Mouse (Mus musculus) liver, embryonic 13.5 days (tissue): ENCODE measurements around the gene Zranb3. TPM values are rescaled to one million over a fixed set of nuclear protein-coding genes. Genes with fewer than 3 reads are reported as not detected.

Experiments
- ATAC-seq: fragments of 200-750 bp; cut with Nextera tagmentation; 2 replicates; pipeline ENCODE4 v1.8.0; 2017; ENCODE audit warnings: low read depth, mild to moderate bottlenecking, moderate number of reproducible peaks, moderate library complexity
- DNase-seq: peaks from one replicate; pipeline ENCODE4 v3.0.0; 2022
- H3K27ac ChIP-seq: fragments of 300-500 bp; sonication (generic); 2 replicates; pipeline ENCODE4 v1.5.1; 2015; ENCODE audit warnings: moderate library complexity, mild to moderate bottlenecking, inconsistent platforms
- H3K27me3 ChIP-seq: fragments of 300-500 bp; sonication (generic); 2 replicates; pipeline ENCODE4 v1.6.1; 2015; ENCODE audit warnings: mild to moderate bottlenecking, inconsistent platforms
- H3K36me3 ChIP-seq: fragments of 300-500 bp; sonication (generic); 2 replicates; pipeline ENCODE4 v1.6.1; 2015; ENCODE audit warnings: mild to moderate bottlenecking, inconsistent platforms
- H3K4me1 ChIP-seq: fragments of 300-500 bp; sonication (generic); replicated peaks from 2 replicates; pipeline ENCODE4 v1.6.1; 2015; ENCODE audit warnings: inconsistent platforms
- H3K4me2 ChIP-seq: fragments of 300-500 bp; sonication (generic); 2 replicates; pipeline ENCODE4 v1.6.1; 2015; ENCODE audit warnings: inconsistent platforms, mild to moderate bottlenecking, moderate library complexity
- H3K4me3 ChIP-seq: fragments of 300-500 bp; sonication (generic); replicated peaks from 2 replicates; pipeline ENCODE4 v1.5.1; 2015; ENCODE audit warnings: mild to moderate bottlenecking, inconsistent platforms
- H3K9ac ChIP-seq: fragments of 300-500 bp; sonication (generic); 2 replicates; pipeline ENCODE4 v1.6.1; 2015; ENCODE audit warnings: mild to moderate bottlenecking, inconsistent platforms
- H3K9me3 ChIP-seq: fragments of 300-500 bp; sonication (generic); replicated peaks from 2 replicates; pipeline ENCODE4 v1.6.1; 2016; ENCODE audit warnings: inconsistent platforms
- WGBS: fragments of 180-500 bp; shearing (Covaris S2); methylation state at CpG from one replicate; pipeline ENCODE4 v1.1.7; 2015; ENCODE audit not compliant: insufficient replicate concordance; 5-methylcytosine and 5-hydroxymethylcytosine counted together
- polyA plus RNA-seq: library from polyadenylated mRNA; unstranded; fragments of >200 nt; fragmentation: Nextera tagmentation; extraction: Ambion mirVana; gene quantifications from 2 replicates; pipeline ENCODE4 v1.2.1, GENCODE M21; 2015

The Zranb3 gene
- polyA plus RNA-seq, 1 experiment from 2014 or later = 4.7 TPM

DNA sequence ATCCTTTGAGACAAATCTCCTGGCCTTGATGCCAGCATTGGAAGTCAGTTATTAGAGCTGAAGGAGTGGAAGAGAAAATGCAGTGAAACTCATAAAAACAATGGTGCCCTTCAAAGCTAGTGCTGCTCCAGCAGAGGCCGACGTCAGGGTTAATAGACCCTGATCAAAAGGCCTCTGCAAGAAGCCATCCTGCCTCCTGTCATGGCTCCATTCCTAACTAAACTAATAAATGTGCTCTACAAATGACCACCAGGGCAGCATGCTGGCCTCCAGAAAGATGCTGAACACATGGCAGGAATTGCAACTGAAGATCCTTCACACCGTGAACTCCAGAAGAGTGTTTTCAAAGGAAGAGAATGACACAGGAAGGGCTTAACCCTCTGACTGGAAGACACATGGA lies 117.5 kb downstream of the Zranb3 start:
- Histone ChIP-seq H3K4me3 (no peak overlapping the region), H3K9ac (no peak overlapping the region), H3K36me3 (0 out of 2 replicates have a peak, but pooled peaks cover 4% of the 10 kb centered on the region), H3K9me3 (no peaks in the 10 kb centered on the region), H3K4me1 (no peaks in the 10 kb centered on the region), H3K27me3 (no peaks in the 10 kb centered on the region), H3K27ac (no peak overlapping the region), H3K4me2 (no peak overlapping the region)
- 77% methylated on average over 3 of the region's 3 CpGs for WGBS
- DNase-seq (no peak), ATAC-seq (no peak)

DNA sequence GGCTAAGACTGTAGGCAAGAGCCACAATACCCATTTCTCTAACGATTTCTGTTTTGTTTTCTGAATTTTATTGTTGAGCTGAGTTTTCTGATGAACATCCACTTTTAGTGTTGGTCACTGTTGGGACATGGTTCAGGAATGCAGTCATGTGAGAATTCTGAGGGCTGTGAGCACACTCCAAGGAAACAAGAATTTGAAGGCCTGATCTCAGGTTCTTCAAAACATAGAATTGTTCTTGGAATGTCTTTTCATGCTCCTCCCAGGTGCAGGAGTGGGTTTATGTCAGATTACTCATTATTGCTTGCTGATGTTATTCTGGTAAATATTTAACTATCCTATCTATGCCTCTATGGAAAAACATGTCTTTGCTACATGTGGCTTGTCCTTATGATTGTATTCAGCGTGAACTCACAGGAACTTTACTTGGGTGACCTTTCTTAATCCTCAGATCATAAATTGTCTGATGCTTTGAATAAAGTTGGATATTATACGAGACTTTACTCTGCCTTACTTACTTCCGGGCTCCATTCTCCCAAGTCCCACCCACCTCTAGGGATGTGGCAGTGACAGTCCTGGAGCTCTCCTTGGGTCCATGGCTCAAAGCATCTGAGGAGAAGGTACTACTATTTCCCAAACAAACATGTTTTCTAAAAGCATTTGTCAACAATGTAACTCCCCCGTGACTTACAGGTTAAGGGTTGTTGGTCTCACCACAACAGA lies 119.4 kb downstream of the Zranb3 start:
- no peak overlapping the region for H3K4me2 ChIP-seq
- no peak for DNase-seq
- WGBS = 82% methylated on average over 5 of the region's 5 CpGs
- no peak overlapping the region for H3K4me3 ChIP-seq
- H3K27ac ChIP-seq = no peak overlapping the region
- 0 out of 2 replicates have a peak, but pooled peaks cover 4% of the 10 kb centered on the region for H3K36me3 ChIP-seq
- no peak for ATAC-seq
- no peaks in the 10 kb centered on the region for H3K4me1 ChIP-seq
- no peaks in the 10 kb centered on the region for H3K9me3 ChIP-seq
- H3K27me3 ChIP-seq = no peaks in the 10 kb centered on the region
- no peak overlapping the region for H3K9ac ChIP-seq

DNA sequence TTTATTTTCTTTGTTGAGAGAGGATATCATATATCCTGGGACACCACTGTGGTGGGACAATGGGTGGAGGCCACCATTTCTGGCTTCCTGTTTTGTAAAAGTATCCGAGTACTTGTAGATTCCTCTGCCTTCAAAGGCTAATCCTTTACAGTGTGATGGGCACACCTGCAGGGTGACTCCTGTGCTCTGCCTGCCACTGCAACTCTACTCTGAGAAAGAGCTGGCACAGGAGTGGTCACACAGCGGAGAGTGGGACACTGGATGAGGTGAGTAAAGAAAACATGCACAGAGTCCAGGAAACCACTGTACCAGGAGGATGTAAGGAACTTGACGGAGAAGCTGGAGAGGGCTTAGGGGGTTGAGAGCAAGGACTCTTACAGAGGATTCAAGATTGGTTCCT lies 120.6 kb downstream of the Zranb3 start:
- WGBS = 63% methylated on average over 3 of the region's 3 CpGs
- no peaks in the 10 kb centered on the region for H3K9me3 ChIP-seq
- 0 out of 2 replicates have a peak, but pooled peaks cover 4% of the 10 kb centered on the region for H3K36me3 ChIP-seq
- H3K27me3 ChIP-seq = no peaks in the 10 kb centered on the region
- ATAC-seq (no peak), DNase-seq (no peak)
- H3K4me2 ChIP-seq = no peak overlapping the region
- H3K27ac ChIP-seq = no peak overlapping the region
- no peak overlapping the region for H3K4me3 ChIP-seq
- H3K9ac ChIP-seq = no peak overlapping the region
- H3K4me1 ChIP-seq = no peaks in the 10 kb centered on the region

DNA sequence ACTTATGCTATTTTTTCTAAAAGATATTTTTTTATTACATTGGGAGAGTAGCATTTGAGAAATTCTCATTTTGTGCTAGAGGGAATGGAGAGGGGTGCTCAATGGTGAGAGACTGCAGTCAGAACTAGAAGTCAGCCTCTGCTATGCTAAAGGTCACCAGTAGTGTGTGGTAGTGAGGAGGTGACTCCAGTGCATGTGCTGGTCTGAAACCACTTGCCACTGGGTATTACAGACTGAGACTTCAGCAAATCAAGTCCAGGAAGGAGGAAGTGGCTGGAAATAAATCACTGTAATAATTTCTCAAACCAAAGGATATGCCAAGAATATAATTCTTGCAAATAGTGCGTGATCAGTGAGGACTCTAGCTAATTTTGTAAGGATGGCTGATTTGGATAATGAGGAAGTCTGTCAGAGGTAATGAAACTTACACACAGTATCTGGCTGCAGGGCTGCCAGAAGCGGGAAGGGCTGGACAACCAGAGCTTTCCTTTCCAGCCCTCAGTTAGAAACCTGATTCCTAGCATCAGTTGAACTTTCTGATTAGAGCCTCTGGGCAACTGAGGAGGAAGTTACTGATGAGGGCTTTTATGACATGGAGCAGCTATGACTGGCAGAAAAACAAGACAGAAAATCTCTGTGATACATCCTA lies 121.8 kb downstream of the Zranb3 start:
- ATAC-seq (no peak), DNase-seq (no peak)
- Histone ChIP-seq H3K4me3 (no peak overlapping the region), H3K9ac (no peak overlapping the region), H3K4me1 (no peaks in the 10 kb centered on the region), H3K27ac (no peak overlapping the region), H3K4me2 (no peak overlapping the region), H3K36me3 (0 out of 2 replicates have a peak, but pooled peaks cover 4% of the 10 kb centered on the region), H3K9me3 (no peaks in the 10 kb centered on the region), H3K27me3 (no peaks in the 10 kb centered on the region)
- WGBS = 58% methylated on average over 2 of the region's 2 CpGs

DNA sequence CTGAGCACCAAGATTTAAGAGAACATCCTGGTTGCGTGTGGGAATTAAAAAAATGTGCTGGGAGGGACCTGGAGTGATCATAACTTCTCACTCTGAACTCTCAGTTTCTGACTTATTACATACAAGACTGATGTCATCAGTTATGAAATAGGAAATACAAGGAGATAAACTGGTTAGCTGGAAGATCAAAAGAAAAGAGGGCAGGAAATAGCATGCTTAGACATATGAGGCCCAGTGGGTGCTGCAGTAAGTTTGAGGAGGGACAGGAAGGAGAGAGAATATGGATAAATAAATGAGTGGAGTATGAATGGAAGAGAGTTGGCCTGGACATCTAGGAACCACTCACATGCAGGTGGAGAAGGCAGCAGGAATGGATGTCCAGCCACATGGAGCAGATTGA lies 124.7 kb downstream of the Zranb3 start:
- WGBS = 82% methylated on average over 1 of the region's 1 CpGs
- no peaks in the 10 kb centered on the region for H3K27me3 ChIP-seq
- H3K4me3 ChIP-seq = no peak overlapping the region
- DNase-seq (no peak), ATAC-seq (no peak)
- H3K4me2 ChIP-seq = no peak overlapping the region
- no peak overlapping the region for H3K27ac ChIP-seq
- H3K36me3 ChIP-seq = no peaks in the 10 kb centered on the region
- no peak overlapping the region for H3K9ac ChIP-seq
- H3K4me1 ChIP-seq = no peaks in the 10 kb centered on the region
- no peaks in the 10 kb centered on the region for H3K9me3 ChIP-seq

DNA sequence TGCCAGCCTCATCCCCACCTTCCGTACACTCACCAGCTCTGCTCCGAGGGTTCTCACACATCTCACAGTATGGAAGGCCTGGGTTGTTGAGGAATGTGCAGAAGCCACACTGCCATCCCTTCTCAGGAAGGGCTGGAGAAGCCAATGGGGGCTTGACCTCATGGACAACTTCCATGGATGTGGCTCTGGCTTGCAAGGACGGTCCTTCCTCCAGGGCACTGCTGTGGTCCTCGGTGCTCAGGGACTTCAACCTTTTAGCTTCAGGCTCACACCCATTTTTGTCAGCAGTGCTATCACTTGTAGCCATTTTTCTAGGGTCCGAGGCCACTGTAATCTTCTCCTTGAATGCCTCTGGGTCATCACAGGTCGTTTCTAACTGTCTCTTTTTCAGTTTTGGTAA lies 126.7 kb downstream of the Zranb3 start:
- Histone ChIP-seq H3K27ac (no peak overlapping the region), H3K27me3 (no peaks in the 10 kb centered on the region), H3K4me2 (no peak overlapping the region), H3K4me3 (no peak overlapping the region), H3K36me3 (peaks cover 3% of the 10 kb centered on the region; the same call in 1 of the 2 replicates), H3K9ac (no peak overlapping the region), H3K4me1 (no peaks in the 10 kb centered on the region), H3K9me3 (no peaks in the 10 kb centered on the region)
- 74% methylated on average over 6 of the region's 6 CpGs for WGBS
- no peak for ATAC-seq
- no peak for DNase-seq

DNA sequence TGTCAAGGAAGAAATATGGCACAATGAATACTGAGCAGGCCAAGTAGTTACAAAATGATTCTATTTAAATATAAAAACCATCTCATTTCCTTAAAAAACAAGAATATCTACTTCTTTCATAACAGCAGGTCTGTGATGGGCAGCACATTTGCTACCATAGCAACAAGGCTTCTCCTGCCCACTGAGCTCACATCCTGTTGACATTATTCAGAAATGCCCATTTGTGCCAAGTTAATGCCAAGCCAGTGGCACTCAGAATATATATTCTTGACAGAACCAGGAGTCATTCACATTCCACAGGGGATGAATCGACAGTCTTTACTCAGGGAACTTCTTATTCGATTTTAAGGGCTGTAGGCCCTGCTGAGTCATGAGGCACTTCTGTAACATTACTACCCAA lies 127.2 kb downstream of the Zranb3 start:
- Histone ChIP-seq H3K36me3 (peaks cover 3% of the 10 kb centered on the region; the same call in 1 of the 2 replicates), H3K4me1 (no peaks in the 10 kb centered on the region), H3K4me3 (no peak overlapping the region), H3K27ac (no peak overlapping the region), H3K27me3 (no peaks in the 10 kb centered on the region), H3K4me2 (no peak overlapping the region), H3K9me3 (no peaks in the 10 kb centered on the region), H3K9ac (no peak overlapping the region)
- DNase-seq = no peak
- 64% methylated on average over 2 of the region's 2 CpGs for WGBS
- no peak for ATAC-seq

DNA sequence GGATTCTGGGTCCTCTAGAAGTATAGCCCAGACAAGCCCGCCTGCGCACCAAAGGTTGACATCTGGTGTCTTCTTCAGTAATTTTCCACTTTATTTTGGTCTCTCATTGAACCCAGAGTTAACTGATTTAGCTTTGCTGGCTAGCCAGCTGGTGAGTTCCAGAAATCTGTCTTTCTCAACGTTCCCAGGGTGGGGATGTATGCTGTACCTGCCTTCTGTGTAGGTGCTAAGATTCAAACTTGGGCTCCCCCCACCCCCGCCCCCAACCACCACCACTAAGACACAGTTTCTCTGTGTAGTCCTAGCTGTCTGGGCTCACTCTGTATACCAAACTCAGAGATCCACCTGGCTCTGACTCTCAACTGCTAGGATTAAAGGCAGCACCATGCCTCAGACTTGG lies 128.8 kb downstream of the Zranb3 start:
- no peak overlapping the region for H3K4me3 ChIP-seq
- WGBS = 81% methylated on average over 4 of the region's 4 CpGs
- no peaks in the 10 kb centered on the region for H3K4me1 ChIP-seq
- no peak overlapping the region for H3K27ac ChIP-seq
- DNase-seq (no peak), ATAC-seq (no peak)
- no peaks in the 10 kb centered on the region for H3K27me3 ChIP-seq
- H3K4me2 ChIP-seq = no peak overlapping the region
- H3K36me3 ChIP-seq = peaks cover 6% of the 10 kb centered on the region; the same call in 1 of the 2 replicates
- H3K9me3 ChIP-seq = no peaks in the 10 kb centered on the region
- no peak overlapping the region for H3K9ac ChIP-seq

DNA sequence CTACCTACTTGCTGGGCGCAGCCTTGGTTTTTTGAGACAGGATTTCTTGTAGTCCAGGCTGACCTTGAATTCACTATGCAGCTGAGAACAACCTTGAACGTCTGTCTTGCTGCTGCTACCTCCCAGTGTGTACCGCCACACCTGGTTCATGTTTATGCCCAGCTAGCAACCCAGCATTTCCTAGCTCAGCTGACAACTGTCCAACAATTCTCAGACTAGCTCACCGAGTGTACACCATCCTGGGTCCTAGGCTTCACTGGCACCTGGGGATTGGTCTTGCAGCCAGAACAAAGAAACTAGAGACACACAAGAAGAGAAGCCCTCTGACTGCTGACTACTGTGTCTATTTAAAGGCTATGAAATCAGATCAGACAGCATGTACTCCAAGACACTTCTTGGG lies 132.0 kb downstream of the Zranb3 start:
- no peaks in the 10 kb centered on the region for H3K9me3 ChIP-seq

DNA sequence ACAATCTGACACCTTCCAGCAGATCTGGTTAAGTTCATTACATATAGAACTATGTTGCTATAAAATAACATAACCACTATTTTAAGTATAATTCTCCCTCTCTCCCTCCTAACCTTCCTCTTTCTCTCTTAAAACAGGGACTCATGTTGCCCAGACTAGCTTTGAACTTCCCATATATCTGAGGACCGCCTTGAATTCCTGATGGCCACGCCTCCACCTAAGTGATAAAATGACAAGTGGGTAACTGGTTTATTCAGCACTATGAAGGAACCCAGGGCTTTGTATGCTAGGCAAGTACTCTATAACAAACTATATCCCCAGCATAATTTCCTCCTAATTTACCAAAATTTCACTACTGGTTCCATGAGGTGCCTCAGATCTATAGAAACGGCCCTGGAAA lies 139.5 kb downstream of the Zranb3 start:
- H3K4me2 ChIP-seq = no peak overlapping the region
- WGBS = 73% methylated on average over 3 of the region's 3 CpGs
- H3K27me3 ChIP-seq = no peaks in the 10 kb centered on the region
- no peak overlapping the region for H3K4me3 ChIP-seq
- DNase-seq = no peak
- H3K9ac ChIP-seq = no peak overlapping the region
- H3K27ac ChIP-seq = no peak overlapping the region
- no peaks in the 10 kb centered on the region for H3K9me3 ChIP-seq
- H3K4me1 ChIP-seq = no peaks in the 10 kb centered on the region
- H3K36me3 ChIP-seq = peaks cover 11% of the 10 kb centered on the region
- no peak for ATAC-seq

More for the DNA sequence above, 132.0 kb downstream of the Zranb3 start:
- Histone ChIP-seq H3K4me2 (no peak overlapping the region), H3K4me3 (no peak overlapping the region), H3K27ac (no peak overlapping the region), H3K27me3 (no peaks in the 10 kb centered on the region), H3K9ac (no peak overlapping the region), H3K36me3 (peaks cover 6% of the 10 kb centered on the region; the same call in 1 of the 2 replicates), H3K4me1 (no peaks in the 10 kb centered on the region)
- ATAC-seq (no peak), DNase-seq (no peak)
- WGBS = 68% methylated on average over 4 of the region's 4 CpGs

DNA sequence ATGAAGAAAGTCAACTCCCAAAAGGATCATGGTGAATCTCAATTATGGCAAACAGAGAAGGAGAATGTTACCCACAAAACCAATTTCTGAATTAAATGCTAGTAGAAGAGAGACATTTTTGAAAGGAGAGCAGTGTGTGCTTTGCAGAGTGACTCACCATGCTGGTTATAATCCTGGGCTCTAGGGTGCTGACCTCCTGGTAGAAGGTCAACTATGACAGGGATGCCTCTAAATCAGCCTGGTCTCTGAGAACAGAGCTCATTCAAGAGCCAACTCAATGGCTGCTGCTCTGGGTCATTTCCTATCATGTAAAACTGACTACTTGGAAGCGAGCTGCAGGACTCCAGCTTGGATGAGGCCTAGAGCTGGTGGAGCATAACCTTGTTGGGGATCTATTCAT lies 141.7 kb downstream of the Zranb3 start:
- ATAC-seq = no peak

DNA sequence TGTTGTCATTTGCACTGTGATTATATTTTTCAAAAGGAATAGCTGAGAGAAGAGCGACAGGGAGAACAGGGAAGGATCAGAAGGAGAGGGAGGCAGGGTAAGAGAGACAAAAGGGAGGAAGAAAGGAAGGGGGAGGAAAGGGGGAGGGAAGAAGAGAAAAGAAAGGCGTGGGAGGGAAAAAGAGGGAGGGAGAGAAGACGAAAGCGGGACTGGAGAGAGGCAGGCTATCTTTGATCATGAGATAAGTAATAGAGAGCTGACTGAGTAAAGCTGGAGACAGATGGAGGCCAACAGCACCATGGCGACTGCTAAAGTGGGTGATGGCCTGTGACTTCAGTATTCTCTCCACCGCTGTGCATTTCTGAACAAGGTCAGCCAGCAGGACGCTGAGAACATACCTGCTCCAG lies 143.5 kb downstream of the Zranb3 start:
- Histone ChIP-seq H3K36me3 (peaks cover 11% of the 10 kb centered on the region), H3K4me1 (no peaks in the 10 kb centered on the region), H3K27me3 (no peaks in the 10 kb centered on the region), H3K4me2 (no peak overlapping the region), H3K4me3 (no peak overlapping the region), H3K9me3 (no peaks in the 10 kb centered on the region), H3K9ac (no peak overlapping the region), H3K27ac (no peak overlapping the region)
- WGBS = 59% methylated on average over 7 of the region's 7 CpGs
- no peak for ATAC-seq
- no peak for DNase-seq

More for the DNA sequence above, 141.7 kb downstream of the Zranb3 start:
- H3K4me2 ChIP-seq = no peak overlapping the region
- H3K9me3 ChIP-seq = no peaks in the 10 kb centered on the region
- H3K27me3 ChIP-seq = no peaks in the 10 kb centered on the region
- H3K9ac ChIP-seq = no peak overlapping the region
- 73% methylated on average over 1 of the region's 1 CpGs for WGBS
- no peak overlapping the region for H3K27ac ChIP-seq
- no peak overlapping the region for H3K4me3 ChIP-seq
- peaks cover 11% of the 10 kb centered on the region for H3K36me3 ChIP-seq
- DNase-seq = no peak
- H3K4me1 ChIP-seq = no peaks in the 10 kb centered on the region
